Mouse (Mus musculus) cerebellum, adult 2 months (tissue): Measurements from ENCODE around the gene Acvrl1.

Experiments used
- CTCF ChIP-seq: fragments of 200-500 bp; IDR thresholded peaks from 2 replicates; pipeline ENCODE4 v1.5.1; 2011; ENCODE audit warnings: low read depth, mild to moderate bottlenecking, control low read depth, low read length, moderate library complexity, borderline replicate concordance; ENCODE audit not compliant: insufficient read depth
- POLR2A ChIP-seq: fragments of 200-500 bp; IDR thresholded peaks from 2 replicates; pipeline ENCODE4 v1.6.1; 2011; ENCODE audit warnings: low read length, control low read depth, borderline replicate concordance; ENCODE audit not compliant: insufficient read depth

- TF ChIP-seq CTCF (no peak), POLR2A (no peak)
Observed at GRCm38 (mm10) chr15:101160128-101160527, 31.8 kb downstream of the Acvrl1 start.
